Mouse (Mus musculus) frontal cortex, postnatal 10 days (tissue): ENCODE measurements around the gene Bclaf3.

Source experiments
- DNase-seq, 2 experiments: peaks; one replicate each; pipeline ENCODE4 v3.0.0; 2022; ENCODE audit warnings: low spot score in 2 of 2, mixed read lengths in 1 of 2

Bclaf3 gene

GRCm38 (mm10) chrX:159626907-159627587, 100.6 kb downstream of the Bclaf3 start, which contains the start of gene Sh3kbp1:
Sh3kbp1 (plus strand) TSS chrX:159627272.
- peak; percentile 41 to 61 for DNase-seq

- DNase-seq: peak in 1 of 2 experiments; percentile 33
Observed at GRCm38 (mm10) chrX:159627588-159628566, 101.4 kb downstream of the Bclaf3 start.

GRCm38 (mm10) chrX:159628629-159629028, 102.1 kb downstream of the Bclaf3 start:
- no peak for DNase-seq

GRCm38 (mm10) chrX:159629203-159629602, 102.7 kb downstream of the Bclaf3 start:
- DNase-seq: no peak

GRCm38 (mm10) chrX:159638500-159639227, 112.2 kb downstream of the Bclaf3 start:
- DNase-seq: no peak

- no peak for DNase-seq
Observed at GRCm38 (mm10) chrX:159639991-159640390, 113.5 kb downstream of the Bclaf3 start.
